Mouse (Mus musculus) kidney, postnatal 4 days (tissue): Measurements from ENCODE around the gene Dennd1a.

ENCODE experiments used
- DNase-seq, 2 experiments: peaks; one replicate each; pipeline ENCODE4 v3.0.0; 2021; ENCODE audit warnings: mixed read lengths in 2 of 2

The Dennd1a gene

DNA sequence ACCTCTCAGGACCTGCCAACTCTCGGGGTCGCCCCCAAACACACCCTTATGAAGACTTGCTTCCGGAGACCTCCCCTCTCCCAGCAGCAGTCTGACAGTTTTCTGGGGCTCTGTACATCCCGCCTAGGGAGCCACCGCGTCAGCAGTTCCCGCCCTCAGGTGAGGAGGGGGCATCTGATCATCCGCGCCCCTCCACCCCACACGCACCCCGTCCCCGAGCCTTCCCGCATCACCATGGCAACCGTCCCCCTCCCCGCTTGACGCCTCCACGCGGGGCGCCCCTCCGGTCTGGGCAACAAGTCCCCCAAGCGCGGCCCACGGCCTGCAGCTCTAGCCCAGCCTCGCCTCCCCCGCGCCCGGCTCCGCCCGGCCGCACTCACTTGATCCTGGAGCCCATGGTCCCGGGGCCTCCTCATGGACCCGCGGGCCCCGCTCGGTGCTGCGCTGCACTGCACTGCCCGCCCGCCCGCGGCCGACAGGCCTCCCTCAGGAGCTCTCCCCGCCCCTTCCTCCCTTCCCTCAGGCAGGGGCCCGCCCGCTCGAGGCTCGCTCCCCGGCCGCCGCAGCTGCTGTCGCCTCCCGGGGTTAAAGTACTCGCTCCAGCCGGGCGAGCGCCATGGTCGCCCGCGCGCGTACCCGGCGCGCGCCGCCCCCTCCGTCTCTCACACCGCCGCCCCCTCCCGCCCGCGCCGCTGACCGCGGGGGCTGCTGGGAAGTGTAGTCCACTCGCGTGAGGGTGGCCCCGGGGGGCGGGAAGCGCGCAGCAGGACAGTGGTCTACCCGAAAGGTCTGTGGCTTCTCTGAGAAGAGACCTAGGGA lies at the start of gene Dennd1a:
TSS of gene Dennd1a (minus strand) at position 658 of the 819 bp plus-strand sequence.
- DNase-seq = peak; percentile 90 to 94

DNA sequence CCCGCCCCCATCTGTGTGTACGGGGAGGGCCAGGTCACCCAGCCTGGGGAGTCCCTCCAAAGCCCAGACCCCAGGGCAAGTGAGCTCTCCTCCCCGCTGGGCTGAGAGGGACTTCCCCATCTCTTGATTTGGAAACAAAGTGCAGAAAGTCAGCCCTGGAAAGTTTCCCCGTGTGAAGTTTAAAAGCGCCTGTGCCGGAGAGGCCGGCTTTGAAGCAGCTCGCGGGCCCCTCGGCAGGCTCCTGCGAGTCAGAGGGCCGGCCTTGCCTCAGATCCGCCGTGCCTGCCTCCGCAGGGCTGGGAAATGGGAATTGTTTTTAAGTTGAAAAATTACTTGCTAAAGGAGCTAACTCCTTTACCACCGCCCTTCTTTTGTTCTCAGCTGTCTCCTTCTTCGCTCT lies 49.4 kb upstream of the Dennd1a start:
- DNase-seq = no peak

DNA sequence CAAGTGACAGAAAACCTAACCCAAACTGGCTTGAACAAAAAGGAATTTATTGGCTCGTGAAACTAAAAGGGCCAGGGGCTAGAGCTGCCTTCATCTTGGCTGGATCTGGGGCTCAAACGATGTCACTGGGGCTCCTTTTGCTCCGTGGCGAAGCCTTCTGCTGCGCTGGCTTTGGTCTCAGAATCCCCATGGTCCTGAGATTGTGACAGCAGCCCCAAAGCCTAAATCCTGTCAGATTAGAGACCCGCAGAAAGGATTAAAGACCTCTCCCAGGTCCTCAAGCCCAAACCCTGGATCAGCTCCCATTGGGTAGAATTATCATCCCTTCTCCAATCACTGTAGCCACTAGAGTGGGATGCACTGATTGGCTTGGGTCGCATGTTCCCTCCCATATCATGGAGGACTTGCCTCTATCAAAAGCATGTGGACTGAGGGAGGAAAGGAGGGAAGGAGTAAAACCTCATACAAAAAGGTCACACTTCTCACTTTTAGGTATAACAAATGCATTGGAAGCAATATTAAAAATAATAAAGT lies 46.5 kb upstream of the Dennd1a start:
- DNase-seq = no peak

DNA sequence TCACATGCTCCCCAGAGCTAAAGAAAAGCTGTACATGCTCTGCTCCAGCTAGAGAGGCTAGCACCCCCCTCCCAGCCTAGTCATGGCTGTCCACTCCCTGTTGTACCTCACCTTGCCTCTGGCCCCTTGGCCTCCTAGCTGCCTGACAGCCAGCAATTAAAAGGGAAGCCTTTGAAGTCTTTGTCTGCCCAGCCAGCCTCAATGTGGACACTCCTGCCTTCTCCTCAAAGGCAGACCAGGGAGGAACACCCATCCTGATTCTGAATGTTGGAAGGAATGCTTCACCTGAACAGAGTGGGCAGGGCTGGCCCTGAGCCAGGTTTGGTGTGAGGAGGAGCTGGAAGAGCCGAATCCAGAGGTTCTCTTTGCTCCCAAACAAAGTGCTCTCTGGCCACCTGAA lies 39.5 kb upstream of the Dennd1a start:
- no peak for DNase-seq

DNA sequence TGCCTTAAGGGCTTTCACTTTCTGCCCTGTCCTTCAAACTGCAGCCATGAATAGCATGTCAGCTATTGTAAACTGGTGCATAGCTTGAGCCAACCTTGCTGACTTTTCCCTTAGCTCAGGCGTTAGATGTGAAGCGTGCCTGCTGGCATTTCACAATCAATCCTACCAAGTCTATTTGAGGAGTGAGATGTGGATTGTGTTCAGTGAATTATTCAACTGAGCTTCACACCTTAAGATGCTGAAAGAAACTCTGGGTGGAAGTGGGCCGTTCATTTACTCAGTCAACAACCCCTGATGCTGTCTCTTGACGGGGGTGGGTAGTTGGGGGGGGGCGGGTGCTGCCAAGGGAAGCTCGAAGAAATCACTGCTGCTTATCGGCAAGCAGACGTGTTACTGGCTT lies 36.2 kb upstream of the Dennd1a start:
- DNase-seq = no peak

DNA sequence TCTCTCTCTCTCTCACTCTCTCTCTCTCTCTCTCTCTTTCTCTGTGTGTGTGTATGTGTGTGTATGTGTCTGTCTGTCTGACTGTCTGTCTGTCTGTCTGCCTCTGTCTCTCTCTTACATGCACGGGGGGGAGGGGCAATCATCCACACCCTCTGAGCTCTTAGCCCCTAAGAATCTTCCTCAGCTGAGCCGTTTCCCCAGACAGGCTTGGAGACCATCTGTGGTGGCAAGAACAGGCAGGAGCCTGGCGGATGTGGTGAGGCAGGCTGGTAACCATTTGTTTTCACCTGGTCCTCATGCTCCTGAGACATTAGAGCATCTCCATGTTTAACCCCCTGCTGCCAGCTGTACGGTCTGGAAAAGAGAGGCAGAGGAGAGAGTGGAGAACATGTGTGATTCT lies 33.7 kb upstream of the Dennd1a start:
- no peak for DNase-seq

DNA sequence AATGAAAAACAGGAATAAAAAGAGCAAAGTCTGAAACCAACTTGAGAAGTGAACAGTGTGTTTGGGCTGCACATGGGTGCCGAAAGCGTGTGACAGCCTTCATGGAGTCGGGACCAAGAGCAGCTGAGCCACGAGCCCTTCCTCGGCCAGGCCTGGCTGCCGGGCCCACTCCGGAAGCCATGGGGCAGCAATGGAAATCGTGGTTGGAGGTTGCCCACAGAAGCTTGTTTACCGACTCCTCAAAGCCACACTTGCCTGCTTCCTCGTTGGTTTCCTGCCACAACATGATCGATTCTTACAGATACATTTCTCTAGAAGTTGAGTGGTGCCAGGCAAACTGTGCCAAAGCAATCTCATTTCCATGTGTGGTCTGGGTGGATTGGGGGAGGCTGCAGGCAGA lies 31.9 kb upstream of the Dennd1a start:
- no peak for DNase-seq

DNA sequence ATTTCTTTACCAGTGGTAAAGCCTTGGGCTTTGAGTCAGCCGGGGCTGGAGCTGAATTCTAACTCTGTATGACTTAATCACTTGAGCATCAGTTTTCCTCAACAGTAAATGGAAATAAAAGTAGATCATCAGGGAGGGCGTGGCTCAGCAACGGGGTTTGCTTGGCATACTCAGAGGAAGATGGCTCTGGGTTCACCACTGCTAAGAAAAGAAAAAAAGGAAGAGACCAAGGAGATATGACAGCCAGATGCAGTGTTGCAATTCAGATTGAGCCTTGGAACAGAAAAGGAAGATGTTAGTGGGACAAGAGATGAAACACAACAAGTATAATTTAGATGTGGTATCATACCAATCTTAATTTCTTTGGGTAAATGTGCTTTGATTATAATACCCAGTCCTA lies 26.2 kb upstream of the Dennd1a start:
- no peak for DNase-seq

DNA sequence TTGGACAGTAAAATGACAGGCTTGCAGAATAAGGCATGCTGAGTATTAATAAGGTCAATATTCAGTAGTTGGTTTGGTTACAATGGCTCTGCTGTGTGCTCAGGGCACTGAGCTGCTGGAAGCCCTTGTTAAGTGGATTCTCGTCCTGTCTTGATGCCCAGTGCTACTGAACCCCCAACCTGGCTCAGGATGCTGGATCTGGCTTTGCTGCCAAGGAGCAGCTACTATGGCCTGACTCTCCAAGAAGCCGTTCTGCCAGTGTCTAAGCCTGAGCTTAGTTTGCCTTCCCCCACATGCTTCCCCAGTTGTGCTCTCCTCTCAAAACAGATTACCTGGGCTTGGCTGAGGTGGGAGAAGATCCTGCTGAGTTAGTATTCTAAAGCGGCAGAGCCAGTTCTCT lies 25.7 kb upstream of the Dennd1a start:
- no peak for DNase-seq

DNA sequence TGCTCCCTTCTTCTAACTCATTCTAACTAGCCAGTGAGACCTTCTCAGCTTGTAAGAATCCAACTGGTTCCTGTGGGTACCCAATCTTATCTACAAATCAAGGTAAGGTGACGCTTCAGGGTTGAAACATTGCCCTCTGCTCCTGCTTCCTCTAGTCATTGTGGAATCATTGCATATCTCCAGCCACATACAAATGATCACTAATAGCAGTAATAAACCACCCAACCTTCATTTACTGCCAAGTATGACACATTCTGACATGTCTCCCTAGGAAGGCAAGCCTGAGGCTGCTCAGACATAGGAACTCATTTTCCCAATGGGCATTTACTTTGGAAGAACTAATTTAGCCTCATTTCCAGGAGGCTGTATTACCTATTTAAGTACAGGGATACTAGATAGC lies 18.0 kb upstream of the Dennd1a start:
- no peak for DNase-seq

DNA sequence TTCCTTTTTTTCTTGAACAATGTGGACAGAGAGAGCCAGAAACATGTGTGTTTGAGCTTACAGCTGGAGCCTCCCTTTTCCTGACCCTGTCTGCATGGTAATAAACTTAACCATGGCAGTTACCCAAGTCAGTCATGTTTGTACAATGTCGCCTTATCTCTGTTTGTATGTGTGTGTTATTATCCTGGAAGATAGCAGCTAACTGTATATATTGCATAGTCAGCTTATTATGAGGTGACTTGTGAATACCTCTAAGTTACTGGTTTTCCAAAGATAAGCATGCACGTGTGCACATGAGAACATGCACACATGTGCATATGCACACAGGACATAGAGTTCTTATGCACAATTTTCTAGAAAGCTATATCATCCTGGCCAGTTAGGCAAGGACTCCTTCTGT lies 13.8 kb upstream of the Dennd1a start:
- no peak for DNase-seq

DNA sequence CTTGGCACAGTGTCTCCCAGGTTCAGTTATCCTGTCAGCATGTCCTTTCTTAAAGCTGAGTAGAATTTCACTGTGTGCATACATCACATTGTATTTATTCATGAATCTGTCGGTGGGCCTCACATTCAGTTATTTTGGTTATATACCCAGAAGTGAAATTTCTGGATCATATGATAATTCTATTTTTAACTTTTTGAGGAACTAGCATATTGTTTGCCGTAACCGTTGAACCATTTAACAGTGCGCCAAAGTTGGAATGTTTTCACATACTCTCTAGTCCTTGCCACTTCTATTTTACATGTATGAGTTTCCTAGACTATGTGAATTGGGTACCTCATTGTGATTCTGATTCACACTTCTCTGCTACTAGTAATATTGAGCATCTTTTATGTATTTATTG lies 8.7 kb upstream of the Dennd1a start:
- no peak for DNase-seq

DNA sequence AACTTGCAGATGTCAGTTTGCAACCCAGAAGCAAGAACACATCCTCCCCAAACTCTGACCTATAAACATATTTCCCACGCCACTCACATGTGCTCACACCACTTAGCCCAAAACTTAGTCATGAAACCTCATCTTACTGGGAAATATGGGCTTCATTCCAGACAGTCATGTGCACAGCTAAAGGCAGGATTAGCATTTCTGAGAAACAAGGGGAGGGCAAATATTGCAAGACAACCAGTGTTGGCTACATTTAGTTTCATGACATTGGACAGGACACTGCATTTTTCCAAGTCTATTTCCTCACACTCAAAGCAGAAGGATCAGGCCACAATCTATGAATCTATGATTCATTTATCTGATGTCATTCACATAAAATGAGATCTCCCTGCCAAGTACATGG lies 4.3 kb upstream of the Dennd1a start:
- DNase-seq = no peak

DNA sequence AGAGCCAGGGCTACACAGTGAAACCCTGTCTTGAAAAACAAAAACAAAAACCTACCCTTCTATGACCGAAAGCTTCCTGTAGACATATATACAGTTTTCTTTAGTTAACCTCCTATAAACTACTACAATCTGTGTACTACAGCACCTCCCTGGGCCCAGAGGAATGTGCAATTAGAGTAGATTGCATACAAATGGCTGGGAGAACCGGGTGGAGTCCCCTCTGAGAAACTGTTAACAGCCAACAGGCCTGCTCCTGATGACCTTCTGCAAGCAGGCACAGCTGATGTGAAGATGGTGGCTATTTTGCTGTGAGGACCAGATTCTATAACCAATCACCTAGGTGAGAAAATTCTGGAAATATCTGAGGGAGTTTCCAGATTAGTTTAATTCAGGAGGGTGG lies 1.0 kb upstream of the Dennd1a start:
- DNase-seq = no peak

DNA sequence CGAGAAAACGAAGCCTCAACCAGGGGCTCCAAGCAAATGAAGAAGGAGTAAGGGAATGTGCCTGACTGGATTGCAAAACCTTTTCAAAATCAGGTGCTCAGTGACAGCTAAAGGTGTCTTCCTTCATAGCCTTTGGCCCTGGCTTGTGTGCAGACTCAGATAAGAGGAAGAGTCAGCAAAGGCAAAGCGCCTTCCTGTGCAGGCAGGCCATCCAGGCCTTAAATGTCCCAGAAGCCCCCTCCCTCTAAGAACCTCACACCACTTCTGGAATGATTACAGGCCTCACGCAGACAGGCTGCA lies 807 bp downstream of the Dennd1a start:
- no peak for DNase-seq

DNA sequence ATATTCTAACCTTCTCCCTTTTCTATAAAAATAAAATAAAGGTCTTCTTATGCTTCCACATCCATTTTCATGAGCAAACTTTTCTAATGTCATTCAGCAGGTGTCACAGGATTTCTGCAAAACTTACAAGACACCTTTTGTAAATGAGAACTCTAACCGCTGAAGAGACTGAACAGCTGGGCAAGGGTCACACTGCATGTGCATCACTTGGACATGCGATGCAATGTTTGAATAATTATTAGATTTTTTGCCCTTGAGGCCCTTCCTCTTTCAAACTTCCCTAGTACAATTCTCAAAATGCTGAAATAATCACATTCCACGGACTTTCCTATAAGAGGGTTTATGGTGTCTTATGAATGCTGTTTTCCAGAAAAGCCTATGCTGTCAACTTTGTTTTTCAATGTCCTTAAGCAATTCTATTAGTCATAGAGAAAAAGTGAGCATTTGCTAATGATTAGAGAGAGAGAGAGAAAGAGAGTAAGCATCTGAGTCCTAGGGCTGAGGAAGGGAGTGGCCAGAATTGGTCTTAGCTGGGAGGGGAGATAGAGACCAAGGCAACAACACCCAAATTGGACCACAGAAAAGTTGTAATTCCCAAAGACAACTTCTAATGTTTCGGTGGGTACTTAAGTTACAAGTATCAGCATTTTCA lies 1.3 kb downstream of the Dennd1a start:
- DNase-seq = no peak

DNA sequence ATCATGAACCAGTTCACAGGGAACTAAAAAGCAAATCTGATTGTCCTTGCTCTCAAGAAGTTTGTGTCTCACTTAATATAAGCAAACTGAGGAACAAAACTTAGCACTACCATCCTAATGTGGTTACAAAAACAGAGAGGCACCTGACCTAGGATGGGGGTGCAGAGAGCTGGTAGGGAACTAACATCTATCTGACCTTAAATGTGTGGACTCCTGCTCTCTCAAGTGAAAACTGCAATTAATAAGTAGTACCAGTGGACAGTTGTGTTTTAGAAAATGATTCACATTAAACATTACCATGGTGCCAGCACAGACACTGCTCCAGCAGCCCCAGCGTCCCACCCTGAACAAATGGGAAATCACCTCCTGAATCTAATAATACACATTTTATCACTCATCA lies 3.2 kb downstream of the Dennd1a start:
- no peak for DNase-seq

DNA sequence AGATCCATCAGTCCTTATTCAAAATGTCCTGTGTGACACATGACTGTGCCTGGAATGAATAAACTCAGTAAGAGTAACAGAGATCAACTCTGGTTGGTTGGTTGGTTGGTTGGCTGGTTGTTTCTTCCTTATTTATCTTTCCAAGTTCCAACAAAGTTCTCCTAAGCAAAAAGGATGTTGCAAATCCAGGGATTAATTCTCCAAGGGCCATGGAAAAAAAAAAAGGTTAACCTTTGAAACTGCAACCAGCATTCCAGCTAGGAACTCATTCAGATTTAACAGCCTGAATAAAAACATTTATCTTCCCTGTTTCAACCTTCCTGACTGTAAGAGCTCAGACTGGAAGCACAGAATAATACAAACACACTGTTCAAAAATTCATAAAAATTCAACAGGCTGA lies 6.8 kb downstream of the Dennd1a start:
- DNase-seq = no peak

DNA sequence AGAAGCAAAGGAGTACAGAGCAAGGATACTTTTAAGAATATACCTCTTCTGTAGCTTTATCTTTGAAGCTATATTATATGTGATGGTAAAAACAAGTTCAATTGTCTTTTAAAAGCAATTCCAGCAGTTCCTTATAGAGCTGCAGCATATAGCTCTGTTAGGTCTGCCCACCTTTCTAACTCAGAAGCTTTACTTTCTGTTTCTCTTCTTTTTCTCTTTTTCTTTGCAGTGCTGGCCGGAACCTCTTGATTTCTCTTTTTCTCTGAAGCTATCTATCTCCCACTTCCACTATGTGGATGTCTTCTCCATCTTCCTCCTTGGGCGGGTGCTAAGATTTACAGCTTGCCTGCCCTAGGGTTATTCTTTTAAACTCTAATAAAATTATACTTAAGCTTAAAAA lies 12.2 kb downstream of the Dennd1a start:
- no peak for DNase-seq

DNA sequence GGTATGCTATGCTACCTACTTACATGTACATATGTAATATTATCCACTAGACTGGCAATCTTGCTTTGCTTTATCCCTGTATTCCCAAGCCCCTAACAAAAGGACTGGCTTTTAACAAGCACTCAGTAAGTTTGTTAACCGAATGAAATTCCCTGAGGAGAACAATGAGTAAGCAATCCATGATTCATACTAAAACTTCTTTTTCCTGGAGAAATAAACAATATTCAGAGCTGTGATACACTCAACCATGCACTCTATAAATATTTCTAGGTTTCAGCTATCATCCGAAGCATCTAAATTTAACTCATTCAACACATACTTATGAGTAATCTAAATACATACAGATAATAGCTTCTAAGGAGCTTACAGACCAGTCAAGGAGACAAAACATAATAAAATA lies 23.5 kb downstream of the Dennd1a start:
- no peak for DNase-seq

DNA sequence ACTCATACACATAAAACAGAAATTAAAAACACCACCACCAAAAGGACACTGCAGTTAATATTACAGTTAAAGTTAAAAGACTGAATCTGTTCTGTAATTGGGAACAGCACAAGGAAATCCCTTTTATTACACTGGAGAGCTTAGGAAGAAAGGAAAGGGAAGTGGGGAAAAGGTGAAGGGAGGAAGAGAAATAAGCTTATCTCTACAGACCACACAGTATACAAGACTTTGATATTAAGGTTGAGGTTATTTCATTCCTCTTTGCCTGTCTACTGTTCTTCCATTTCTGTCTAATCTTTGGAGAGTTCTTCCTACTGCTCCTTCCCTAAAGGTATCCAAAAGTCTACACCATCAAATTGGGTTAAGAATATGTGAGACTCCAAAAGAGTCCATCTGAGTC lies 28.1 kb downstream of the Dennd1a start:
- no peak for DNase-seq

DNA sequence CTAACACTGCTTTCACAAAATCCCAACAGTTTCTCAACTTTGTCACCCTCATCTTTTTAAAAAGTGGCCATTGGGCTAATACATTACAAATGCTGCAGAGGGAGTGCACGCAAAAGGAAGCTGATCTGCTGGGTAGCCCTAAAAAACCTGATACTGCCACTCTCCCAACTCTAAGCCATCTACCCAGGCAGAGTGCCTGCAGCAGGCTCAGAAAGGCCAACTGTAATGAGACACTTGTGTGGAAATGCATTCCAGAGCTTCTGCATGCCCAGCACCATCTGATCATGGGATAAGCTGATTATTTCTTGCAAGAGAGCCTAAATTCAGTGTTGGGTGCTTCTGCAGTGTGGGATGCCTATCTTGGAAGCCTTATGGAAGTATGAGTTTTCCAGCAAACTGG lies 49.6 kb downstream of the Dennd1a start:
- DNase-seq = no peak

DNA sequence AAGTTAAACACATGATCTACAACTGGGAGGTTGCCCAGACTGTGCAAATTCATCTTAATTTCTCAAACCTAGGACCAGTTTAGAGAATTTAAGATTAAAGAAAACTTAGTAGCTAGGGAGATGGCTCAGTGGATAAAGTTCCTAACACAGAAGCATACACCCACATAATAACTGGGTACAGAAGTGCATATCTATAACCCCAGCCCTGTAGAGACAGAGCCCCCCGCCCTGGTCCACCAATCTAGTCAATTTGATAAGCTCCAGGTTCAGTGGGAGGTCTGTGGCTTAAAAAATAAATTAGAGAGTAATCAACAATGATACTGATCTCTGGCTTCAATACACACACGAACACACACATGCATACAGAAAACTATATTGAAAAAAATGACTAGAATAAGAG lies 51.6 kb downstream of the Dennd1a start:
- no peak for DNase-seq

DNA sequence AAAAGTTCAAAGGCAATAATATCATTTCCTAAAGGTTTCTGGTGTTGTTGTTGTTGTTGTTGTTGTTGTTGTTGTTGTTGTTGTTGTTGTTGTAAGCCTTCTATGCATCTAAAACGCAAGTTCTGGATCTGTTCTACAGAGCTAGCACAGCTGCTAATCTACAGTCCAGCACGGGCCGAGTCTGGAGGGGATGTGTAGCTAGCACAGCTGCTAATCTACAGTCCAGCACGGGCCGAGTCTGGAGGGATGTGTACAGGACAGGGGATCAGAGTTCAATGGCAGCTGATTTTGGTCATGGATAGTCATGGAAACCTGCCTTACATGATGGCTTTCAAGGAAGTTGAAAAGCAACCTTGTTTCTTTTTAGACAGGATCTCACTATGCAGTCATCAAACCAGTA lies 57.3 kb downstream of the Dennd1a start:
- no peak for DNase-seq

DNA sequence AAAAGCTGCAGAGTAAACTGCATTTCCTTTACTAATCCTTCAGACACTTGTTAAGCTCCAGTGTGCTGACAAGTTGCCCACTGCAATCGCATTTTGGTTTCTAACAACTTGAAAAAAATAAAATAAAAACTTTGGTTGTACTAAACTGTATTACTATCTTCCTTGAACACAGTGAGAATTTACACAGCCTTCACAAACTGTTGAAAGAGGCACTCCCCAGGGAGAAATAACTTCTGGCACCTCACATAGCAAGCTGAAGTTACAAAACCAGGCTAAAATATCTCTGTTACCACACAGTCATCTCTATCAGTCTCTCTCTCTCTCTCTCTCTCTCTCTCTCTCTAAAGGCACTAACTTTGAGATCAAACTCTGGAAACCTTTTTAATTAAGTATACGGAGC lies 63.4 kb downstream of the Dennd1a start:
- DNase-seq = no peak
